Mouse (Mus musculus) spleen, adult 2 months (tissue): ENCODE data around the gene Tnks2.

ENCODE experiments used
- CTCF ChIP-seq: fragments of 200-500 bp; IDR thresholded peaks from 2 replicates; pipeline ENCODE4 v1.5.1; 2011; ENCODE audit warnings: mild to moderate bottlenecking, inconsistent platforms; ENCODE audit not compliant: insufficient read depth, insufficient read length, insufficient replicate concordance; ENCODE audit errors: extremely low read depth
- POLR2A ChIP-seq: fragments of 200-500 bp; IDR thresholded peaks from 2 replicates; pipeline ENCODE4 v1.6.1; 2011; ENCODE audit warnings: low read depth, low read length, inconsistent platforms

DNA sequence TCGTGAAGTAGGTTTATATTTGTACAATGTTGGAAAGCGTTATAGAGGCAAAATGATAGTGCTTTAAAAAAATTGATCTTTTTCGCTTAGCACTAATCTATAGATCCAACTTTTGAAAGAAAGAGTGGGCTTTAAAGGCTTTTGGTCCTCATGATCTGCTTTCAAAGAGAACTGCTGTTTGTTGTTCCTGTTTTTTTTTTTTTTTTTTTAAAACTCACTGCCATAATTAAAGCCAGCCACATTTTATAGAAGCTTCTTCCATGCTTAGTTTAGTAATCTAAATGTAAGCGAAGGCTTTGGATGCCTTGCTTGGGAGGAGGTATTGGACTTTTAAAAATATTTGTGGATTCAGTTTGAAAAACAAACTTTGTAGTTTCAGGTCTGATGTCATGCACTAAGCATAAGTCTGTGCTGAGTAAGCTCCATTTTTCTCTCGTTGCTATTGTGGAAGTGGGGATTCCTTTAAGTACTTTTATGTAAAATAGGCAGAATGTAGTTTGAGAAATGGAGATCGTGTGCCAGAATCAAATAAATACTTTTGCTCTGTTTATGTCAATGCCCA is 93.8 kb downstream of the Tnks2 start:
- TF ChIP-seq POLR2A: no peak
- no peak for TF ChIP-seq CTCF
